Mouse (Mus musculus) lung, postnatal 0 days (tissue): ENCODE measurements around the gene Madd.

ENCODE experiments used
- CTCF ChIP-seq: IDR thresholded peaks from 2 replicates; pipeline ENCODE4 v1.5.1; 2016; ENCODE audit warnings: antibody characterized with exemption, mild to moderate bottlenecking
- EP300 ChIP-seq: IDR thresholded peaks from 2 replicates; pipeline ENCODE4 v1.6.1; 2016; ENCODE audit warnings: antibody characterized with exemption, mild to moderate bottlenecking, control low read depth

DNA sequence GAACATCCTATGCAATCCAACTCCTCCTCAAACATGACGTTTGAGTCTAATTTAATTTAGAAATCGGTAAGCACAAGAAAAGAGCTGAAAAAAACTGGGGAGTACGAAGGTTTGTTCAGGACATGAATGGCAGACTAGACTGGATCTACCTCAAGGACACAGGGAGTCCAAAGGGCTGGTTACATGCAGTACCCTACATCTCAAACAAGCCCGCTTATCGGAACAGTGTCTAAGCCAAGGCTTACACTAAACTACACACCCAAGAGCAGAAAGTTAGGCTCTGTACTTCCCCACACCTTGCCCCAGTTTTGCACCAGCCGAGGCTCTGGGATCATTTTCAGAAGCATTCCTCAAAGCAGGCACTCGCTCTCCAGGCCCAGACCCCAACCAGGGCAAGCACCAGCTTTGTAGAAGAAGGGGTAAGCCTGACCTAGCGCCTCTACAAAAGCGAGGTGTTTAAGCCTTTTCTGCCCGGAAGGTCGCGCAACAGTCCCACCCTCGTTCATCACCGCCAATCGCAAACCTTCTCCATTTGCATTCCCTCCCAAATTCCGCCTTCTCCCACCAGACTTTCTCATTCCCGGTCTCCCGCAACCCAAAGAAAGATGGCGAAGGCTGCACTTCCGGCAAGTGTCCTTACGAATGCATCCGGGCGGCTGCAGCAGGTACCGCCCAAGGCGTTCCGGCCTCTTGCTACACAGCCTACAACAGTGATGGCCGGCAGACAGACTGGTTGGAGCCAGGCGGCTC is 18.8 kb upstream of the Madd start, which contains the start of the genes Nr1h3 and Acp2:
- TF ChIP-seq EP300: peak; percentile 41; the same call in 1 of the 2 replicates
- TF ChIP-seq CTCF: peak; percentile 16; the same call in 1 of the 2 replicates
